Mouse (Mus musculus) ovary, postnatal 36 days (tissue): ENCODE measurements around the gene Vcam1.

Experiments
- DNase-seq: peaks from one replicate; pipeline ENCODE4 v3.0.0; 2022; ENCODE audit warnings: low spot score, mixed read lengths

Vcam1 gene

GRCm38 (mm10) chr3:116085962-116086361 is 43.5 kb downstream of the Vcam1 start:
- DNase-seq: no peak

GRCm38 (mm10) chr3:116080939-116081676 is 48.4 kb downstream of the Vcam1 start:
- DNase-seq: no peak

GRCm38 (mm10) chr3:116080166-116080788 is 49.2 kb downstream of the Vcam1 start:
- no peak for DNase-seq

- no peak for DNase-seq
Measured at GRCm38 (mm10) chr3:116078490-116078889, 51.0 kb downstream of the Vcam1 start.

GRCm38 (mm10) chr3:116076739-116077138 is 52.7 kb downstream of the Vcam1 start:
- no peak for DNase-seq

GRCm38 (mm10) chr3:116072584-116072983 is 56.9 kb downstream of the Vcam1 start:
- DNase-seq: no peak

- DNase-seq: no peak
Measured at GRCm38 (mm10) chr3:116062141-116062540, 67.3 kb downstream of the Vcam1 start.

GRCm38 (mm10) chr3:116060320-116060719 is 69.2 kb downstream of the Vcam1 start:
- DNase-seq: no peak
